Mouse (Mus musculus): ENCODE results near the gene Htr1f.

DNA sequence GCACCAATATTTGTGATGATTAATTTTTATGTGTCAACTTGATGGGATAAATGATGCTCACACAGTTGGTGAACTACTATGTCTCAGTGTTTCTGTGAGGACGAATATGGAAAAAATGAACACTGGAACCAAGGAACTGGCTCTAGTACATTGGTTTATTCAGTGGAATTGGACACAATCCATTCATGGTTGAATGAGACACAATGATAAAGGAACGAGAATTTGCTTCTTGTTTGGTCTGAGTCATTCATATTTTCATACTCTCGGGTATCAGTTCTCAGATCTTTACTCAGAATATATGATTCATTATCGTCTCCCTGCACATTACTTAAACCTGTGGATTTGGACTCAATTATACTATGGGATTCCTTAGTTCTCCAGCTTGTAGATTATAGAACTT is 90.4 kb downstream of the Htr1f start:
- no peak for TF ChIP-seq CTCF (IDR thresholded peaks at IDR 0.05; ENCODE audit: extremely low read depth, insufficient read length, insufficient replicate concordance, low read depth, low read length)
- TF ChIP-seq POLR2A (IDR thresholded peaks at IDR 0.05; ENCODE audit: low read depth, low read length): no peak
